Mouse (Mus musculus) liver, embryonic 11.5 days (tissue): ENCODE measurements at regions not wholly inside any gene's neighbourhood (a gene's known extent, or its start where the extent isn't known, plus 50 kb on each side); places are given as distances from the start of the nearest gene placed in this dataset.

Experiments
- ATAC-seq: fragments of 200-750 bp; cut with Nextera tagmentation; replicated peaks from 2 replicates; pipeline ENCODE4 v1.8.0; 2017; ENCODE audit warnings: moderate number of reproducible peaks, mild to moderate bottlenecking, moderate TSS enrichment, moderate library complexity; ENCODE audit not compliant: low FRiP score
- DNase-seq: peaks from one replicate; pipeline ENCODE4 v3.0.0-alpha.2; 2017; ENCODE audit warnings: low spot score
- H3K27ac ChIP-seq: fragments of 300-500 bp; sonication (generic); 2 replicates; pipeline ENCODE4 v1.5.1; 2014; ENCODE audit warnings: mild to moderate bottlenecking, low read depth, low read length, control low read depth
- H3K27me3 ChIP-seq: fragments of 300-500 bp; sonication (generic); replicated peaks from 2 replicates; pipeline ENCODE4 v1.6.1; 2014; ENCODE audit warnings: low read length, mixed read lengths; ENCODE audit not compliant: control insufficient read depth, insufficient read depth
- H3K36me3 ChIP-seq: fragments of 300-500 bp; sonication (generic); 2 replicates; pipeline ENCODE4 v1.6.1; 2014; ENCODE audit warnings: mild to moderate bottlenecking, low read length, moderate library complexity, mixed read lengths; ENCODE audit not compliant: control insufficient read depth, insufficient read depth
- H3K4me1 ChIP-seq: fragments of 300-500 bp; sonication (generic); replicated peaks from 2 replicates; pipeline ENCODE4 v1.6.1; 2014; ENCODE audit warnings: low read length, mixed read lengths; ENCODE audit not compliant: control insufficient read depth, insufficient read depth
- H3K4me2 ChIP-seq: fragments of 300-500 bp; sonication (generic); 2 replicates; pipeline ENCODE4 v1.6.1; 2014; ENCODE audit warnings: mild to moderate bottlenecking, control low read depth, moderate library complexity
- H3K4me3 ChIP-seq: fragments of 300-500 bp; sonication (generic); 2 replicates; pipeline ENCODE4 v1.5.1; 2014; ENCODE audit warnings: low read depth, low read length, control low read depth
- H3K9ac ChIP-seq: fragments of 300-500 bp; sonication (generic); 2 replicates; pipeline ENCODE4 v1.6.1; 2014; ENCODE audit warnings: low read depth, low read length, control low read depth
- H3K9me3 ChIP-seq: fragments of 300-500 bp; sonication (generic); 2 replicates; pipeline ENCODE4 v1.6.1; 2016; ENCODE audit warnings: low read length, inconsistent platforms, mixed read lengths; ENCODE audit not compliant: control insufficient read depth
- WGBS: fragments of 180-500 bp; shearing (Covaris S2); extraction: QIAGEN DNeasy Blood & Tissue Kit; methylation state at CpG from one replicate; pipeline ENCODE4 v1.1.7; 2014; 5-methylcytosine and 5-hydroxymethylcytosine counted together

DNA sequence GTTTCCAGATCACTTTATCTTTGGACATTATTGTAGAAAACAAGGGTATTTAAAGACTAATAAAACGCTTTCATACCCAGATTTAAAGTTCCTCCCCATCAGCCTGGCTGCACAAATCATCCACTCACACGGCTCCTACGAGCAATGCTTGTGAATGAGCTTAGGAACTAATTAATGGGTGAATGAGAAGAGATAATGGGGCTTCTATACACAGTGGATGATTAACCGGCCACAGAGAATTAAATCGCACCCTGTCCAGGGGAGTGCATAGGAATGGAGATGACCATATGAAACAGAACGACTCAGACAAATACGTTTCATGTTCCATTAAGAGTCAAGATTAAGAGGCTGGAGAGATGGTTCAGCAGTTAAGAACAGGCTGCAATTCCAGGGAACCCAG, 155.9 kb downstream of the 1700017N19Rik start:
- Histone ChIP-seq H3K9me3 (no peaks in the 10 kb centered on the region), H3K27ac (no peak overlapping the region), H3K4me2 (no peak overlapping the region), H3K4me1 (no peaks in the 10 kb centered on the region), H3K36me3 (no peaks in the 10 kb centered on the region), H3K9ac (no peak overlapping the region), H3K4me3 (no peak overlapping the region), H3K27me3 (no peaks in the 10 kb centered on the region)
- DNase-seq (no peak), ATAC-seq (no peak)
- WGBS, result 76% methylated on average over 7 of the region's 7 CpGs

DNA sequence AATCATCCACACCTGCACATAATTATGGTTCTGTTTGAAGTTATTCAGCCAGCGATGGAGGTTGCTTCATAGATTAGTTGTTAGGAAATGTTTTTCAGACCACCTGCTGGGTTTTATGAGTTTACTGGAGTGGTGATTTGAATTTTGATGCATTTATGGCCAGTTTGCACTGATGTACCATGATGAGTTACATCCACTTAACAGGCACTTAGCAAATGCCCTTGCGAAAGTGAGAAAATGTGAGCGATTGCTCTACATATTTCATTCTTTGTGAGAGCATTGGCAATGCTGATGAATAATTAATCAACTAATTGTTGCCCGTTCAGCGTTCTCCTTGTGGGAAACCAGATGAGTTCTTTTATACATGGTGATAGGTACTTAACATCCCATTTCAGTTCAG, 164.7 kb downstream of the 1700017N19Rik start:
- Histone ChIP-seq H3K27ac (no peak overlapping the region), H3K4me2 (no peak overlapping the region), H3K9ac (no peak overlapping the region), H3K4me3 (no peak overlapping the region), H3K36me3 (no peaks in the 10 kb centered on the region), H3K9me3 (no peaks in the 10 kb centered on the region), H3K27me3 (no peaks in the 10 kb centered on the region), H3K4me1 (no peaks in the 10 kb centered on the region)
- 91% methylated on average over 5 of the region's 5 CpGs for WGBS
- ATAC-seq, result no peak
- no peak for DNase-seq

DNA sequence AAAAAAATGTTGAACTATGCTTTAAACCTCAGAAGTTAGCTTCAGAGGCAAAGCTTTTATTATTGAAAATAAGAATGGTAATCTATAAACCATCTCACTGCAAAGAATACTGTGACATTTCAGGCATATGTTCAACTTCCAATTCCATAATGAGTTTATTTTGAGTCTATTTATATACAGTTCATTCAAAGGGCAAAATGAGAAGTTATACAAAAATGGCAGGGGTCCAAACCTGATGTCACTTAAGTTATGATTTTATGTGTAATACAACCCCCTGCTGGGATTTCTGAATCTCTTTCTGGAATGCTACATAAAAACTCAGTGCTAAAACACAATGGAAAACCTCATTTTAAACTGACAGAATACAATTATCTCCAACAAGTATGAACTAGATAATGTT, 184.0 kb downstream of the 1700017N19Rik start:
- DNase-seq, result no peak
- Histone ChIP-seq H3K4me1 (no peaks in the 10 kb centered on the region), H3K27me3 (no peaks in the 10 kb centered on the region), H3K4me3 (no peak overlapping the region), H3K27ac (no peak overlapping the region), H3K4me2 (no peak overlapping the region), H3K9me3 (no peaks in the 10 kb centered on the region), H3K36me3 (no peaks in the 10 kb centered on the region), H3K9ac (no peak overlapping the region)
- ATAC-seq, result no peak

DNA sequence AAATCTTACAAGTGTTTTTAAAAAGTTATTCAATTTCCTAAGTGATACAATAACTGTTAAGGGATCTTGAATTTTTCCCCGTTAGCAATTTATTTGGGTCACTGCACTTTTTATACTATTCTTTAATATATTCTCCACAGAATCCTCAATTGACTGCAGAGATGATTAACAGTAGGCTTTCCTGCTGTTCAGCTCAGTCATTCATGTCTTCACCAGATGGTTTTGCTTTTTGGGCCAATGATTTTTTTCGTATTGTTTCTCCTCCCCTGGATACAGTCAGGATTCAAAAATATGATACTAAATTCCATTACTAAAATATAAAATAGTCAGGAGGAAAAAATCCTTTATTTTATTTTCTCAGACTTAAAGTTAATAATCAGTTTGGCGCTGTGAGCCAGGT, 201.9 kb downstream of the 1700017N19Rik start:
- Histone ChIP-seq H3K36me3 (no peaks in the 10 kb centered on the region), H3K9me3 (no peaks in the 10 kb centered on the region), H3K9ac (no peak overlapping the region), H3K27ac (no peak overlapping the region), H3K4me2 (no peak overlapping the region), H3K4me1 (no peaks in the 10 kb centered on the region), H3K4me3 (no peak overlapping the region), H3K27me3 (no peaks in the 10 kb centered on the region)
- ATAC-seq (no peak), DNase-seq (no peak)
- WGBS, result 81% methylated on average over 3 of the region's 3 CpGs

DNA sequence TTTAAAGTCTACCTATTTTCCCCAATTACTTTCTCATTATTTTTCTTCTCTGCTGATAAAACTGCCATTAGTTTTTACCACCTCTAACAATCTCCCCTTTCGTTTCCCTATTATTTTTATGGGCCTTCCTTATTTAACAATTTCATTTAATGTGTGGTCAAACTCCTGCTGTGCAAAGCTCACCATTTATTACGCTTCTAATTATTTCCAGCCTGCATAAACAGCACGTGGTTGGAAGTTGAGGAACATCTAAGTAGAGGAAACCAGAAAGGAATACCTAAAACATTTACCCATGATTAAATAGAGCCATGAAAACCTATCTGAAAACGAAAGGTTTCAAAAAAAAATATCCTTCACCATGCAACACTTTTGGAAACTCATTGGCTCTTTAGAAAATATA, 202.3 kb downstream of the 1700017N19Rik start:
- Histone ChIP-seq H3K9ac (no peak overlapping the region), H3K27me3 (no peaks in the 10 kb centered on the region), H3K4me2 (no peak overlapping the region), H3K9me3 (no peaks in the 10 kb centered on the region), H3K27ac (no peak overlapping the region), H3K4me1 (no peaks in the 10 kb centered on the region), H3K36me3 (no peaks in the 10 kb centered on the region), H3K4me3 (no peak overlapping the region)
- ATAC-seq (no peak), DNase-seq (no peak)
- 65% methylated on average over 4 of the region's 4 CpGs for WGBS

DNA sequence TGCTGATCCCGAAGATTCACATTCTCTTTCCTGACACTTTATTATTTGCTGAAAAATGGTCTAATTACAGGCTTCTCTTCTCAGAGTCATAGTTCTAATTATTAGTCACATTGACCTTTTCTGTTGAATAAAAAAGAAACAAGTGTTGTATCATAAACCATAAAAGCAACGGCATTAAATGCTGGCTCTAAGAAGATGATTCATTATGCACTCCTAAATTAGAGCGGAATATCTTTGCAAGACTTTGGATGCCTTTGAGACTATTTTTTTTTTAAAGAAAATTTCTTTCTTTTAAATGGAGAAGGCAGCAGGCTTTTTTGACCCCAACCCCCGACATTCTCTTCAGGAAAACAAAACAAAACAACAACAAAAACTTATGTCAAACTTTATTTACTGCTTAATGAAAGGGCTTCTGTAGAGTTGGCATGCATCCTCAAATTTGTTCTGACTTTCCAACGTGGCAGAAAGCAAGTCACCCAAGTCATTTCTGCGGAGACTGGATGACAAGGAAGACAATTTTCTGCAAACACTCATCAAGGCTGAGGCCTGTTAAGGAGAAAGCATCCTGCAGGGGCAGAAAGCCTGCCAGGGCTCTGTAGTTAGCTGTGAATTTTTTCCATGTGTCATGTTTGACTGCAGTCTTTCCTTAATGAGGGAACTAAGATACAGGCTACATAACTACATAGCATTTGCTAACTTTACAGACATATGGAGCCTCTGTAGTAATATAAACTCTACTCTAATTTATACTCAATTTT, 205.1 kb downstream of the 1700017N19Rik start:
- H3K4me3 ChIP-seq, result no peak overlapping the region
- no peak for ATAC-seq
- no peaks in the 10 kb centered on the region for H3K4me1 ChIP-seq
- H3K9ac ChIP-seq, result no peak overlapping the region
- no peak overlapping the region for H3K27ac ChIP-seq
- H3K36me3 ChIP-seq, result no peaks in the 10 kb centered on the region
- no peaks in the 10 kb centered on the region for H3K27me3 ChIP-seq
- no peak for DNase-seq
- no peaks in the 10 kb centered on the region for H3K9me3 ChIP-seq
- H3K4me2 ChIP-seq, result no peak overlapping the region
- WGBS, result 63% methylated on average over 6 of the region's 6 CpGs

DNA sequence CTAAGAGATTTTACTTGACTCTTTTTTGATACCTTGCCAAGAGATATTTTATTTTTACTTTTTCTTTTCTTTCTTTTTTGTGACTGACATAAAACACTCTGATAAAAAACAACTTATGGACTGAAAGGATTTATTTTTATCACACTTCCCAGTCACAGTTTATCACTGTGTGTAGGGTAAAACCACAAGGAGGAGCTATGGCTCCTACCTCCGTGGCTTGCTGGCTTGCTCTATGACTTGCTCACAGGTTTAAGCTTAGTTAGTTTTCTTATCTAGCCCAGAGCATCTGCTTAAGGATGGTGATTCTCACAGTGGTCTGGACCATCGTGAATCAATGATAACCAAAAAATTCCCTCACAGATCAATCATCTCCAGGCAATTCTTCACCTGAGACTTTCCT, 221.4 kb downstream of the 1700017N19Rik start:
- Histone ChIP-seq H3K4me2 (no peak overlapping the region), H3K27me3 (no peaks in the 10 kb centered on the region), H3K9ac (no peak overlapping the region), H3K4me3 (no peak overlapping the region), H3K36me3 (no peaks in the 10 kb centered on the region), H3K4me1 (no peaks in the 10 kb centered on the region), H3K27ac (no peak overlapping the region), H3K9me3 (no peaks in the 10 kb centered on the region)
- ATAC-seq (no peak), DNase-seq (no peak)
- 44% methylated on average over 2 of the region's 2 CpGs for WGBS

DNA sequence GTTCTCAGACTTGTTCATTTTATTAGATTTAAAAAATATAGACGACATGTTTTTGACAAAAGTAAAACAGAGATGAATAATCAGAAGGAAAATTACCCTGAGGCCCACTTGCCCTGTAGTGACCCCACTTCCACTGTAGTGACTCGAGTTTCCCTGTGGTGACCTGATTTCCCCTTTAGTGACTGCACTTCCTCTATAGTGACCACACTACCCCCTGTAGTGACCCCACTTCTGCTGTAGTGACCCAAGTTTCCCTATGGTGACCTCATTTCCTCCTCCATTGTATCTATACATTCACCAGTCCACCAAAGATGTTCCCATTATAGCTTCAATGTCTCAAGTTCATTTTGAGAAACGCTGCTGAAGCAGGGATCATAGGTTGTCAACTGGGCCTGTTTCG, 244.5 kb downstream of the 1700017N19Rik start:
- ATAC-seq, result peak; percentile 51; the same call in 1 of the 2 replicates
- H3K4me2 ChIP-seq, result no peak overlapping the region
- no peak overlapping the region for H3K9ac ChIP-seq
- no peaks in the 10 kb centered on the region for H3K36me3 ChIP-seq
- DNase-seq, result no peak
- H3K4me3 ChIP-seq, result no peak overlapping the region
- no peaks in the 10 kb centered on the region for H3K4me1 ChIP-seq
- H3K9me3 ChIP-seq, result no peaks in the 10 kb centered on the region
- no peaks in the 10 kb centered on the region for H3K27me3 ChIP-seq
- WGBS, result 61% methylated on average over 4 of the region's 4 CpGs
- H3K27ac ChIP-seq, result no peak overlapping the region

DNA sequence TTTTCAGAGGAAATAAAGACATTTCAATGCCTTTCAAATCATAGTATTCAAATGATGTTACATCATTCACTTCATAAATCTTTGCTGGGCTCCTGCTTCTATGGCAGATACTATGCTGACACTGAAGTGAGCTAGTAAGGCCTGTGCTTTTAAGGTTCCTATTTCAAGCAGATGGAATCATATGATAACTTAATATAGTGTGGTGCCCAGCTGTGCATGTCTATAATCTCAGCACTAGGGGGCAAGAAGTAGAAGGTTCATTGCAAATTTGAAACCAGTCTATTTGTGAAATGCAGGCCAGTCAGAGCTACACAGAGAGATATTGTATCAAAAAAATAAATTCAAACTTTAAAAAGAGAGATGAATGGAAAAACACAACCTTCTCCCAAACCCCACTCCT, 262.9 kb downstream of the 1700017N19Rik start:
- Histone ChIP-seq H3K27me3 (no peaks in the 10 kb centered on the region), H3K36me3 (no peaks in the 10 kb centered on the region), H3K4me1 (no peaks in the 10 kb centered on the region), H3K9ac (no peak overlapping the region), H3K9me3 (no peaks in the 10 kb centered on the region), H3K27ac (no peak overlapping the region), H3K4me2 (no peak overlapping the region), H3K4me3 (no peak overlapping the region)
- DNase-seq (no peak), ATAC-seq (no peak)
